Mouse (Mus musculus) left cerebral cortex, adult 8-10 months (tissue): Measurements from ENCODE around the gene Zfp777. TPM values are rescaled to one million over a fixed set of nuclear protein-coding genes. Genes with fewer than 3 reads are reported as not detected.
A peak's percentile ranks its signal among the peaks of the same experiment; 100 is the strongest.

Experiments used
- DNase-seq, 2 experiments: peaks; one replicate each; pipeline ENCODE4 v3.0.0; 2022; ENCODE audit warnings: low spot score in 2 of 2
- microRNA-seq, 2 experiments: library from miRNA; unstranded; fragments of <30 nt; microRNA quantifications; one replicate each; pipeline ENCODE4 v1.2.0; 2022
- total RNA-seq, 4 experiments: library from RNA; stranded (reverse); gene quantifications; 2 replicates each; pipeline ENCODE4 v1.2.4; 2022

The Zfp777 gene
- total RNA-seq, 4 experiments from 2014 or later = 38.6 to 41.1 (median 39.2) TPM

DNA sequence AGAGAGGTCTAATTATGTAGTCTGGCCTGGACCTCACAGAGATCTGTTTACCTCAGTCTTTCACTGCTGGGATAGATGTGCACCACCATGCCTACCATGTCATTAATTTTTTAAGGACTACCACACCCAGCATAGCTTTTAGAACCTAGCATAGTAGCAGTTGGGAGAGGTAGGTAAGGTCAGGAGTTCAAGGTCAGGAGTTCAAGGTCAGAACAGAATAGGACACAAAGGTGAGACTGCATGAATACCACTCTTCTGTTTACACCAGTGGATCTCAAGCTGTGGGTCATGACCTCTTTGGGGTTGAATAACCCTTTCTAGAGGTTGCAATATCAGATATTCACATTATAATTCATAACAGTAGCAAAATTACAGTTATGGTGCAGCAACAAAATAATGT, 16.1 kb downstream of the Zfp777 start:
- DNase-seq = no peak

DNA sequence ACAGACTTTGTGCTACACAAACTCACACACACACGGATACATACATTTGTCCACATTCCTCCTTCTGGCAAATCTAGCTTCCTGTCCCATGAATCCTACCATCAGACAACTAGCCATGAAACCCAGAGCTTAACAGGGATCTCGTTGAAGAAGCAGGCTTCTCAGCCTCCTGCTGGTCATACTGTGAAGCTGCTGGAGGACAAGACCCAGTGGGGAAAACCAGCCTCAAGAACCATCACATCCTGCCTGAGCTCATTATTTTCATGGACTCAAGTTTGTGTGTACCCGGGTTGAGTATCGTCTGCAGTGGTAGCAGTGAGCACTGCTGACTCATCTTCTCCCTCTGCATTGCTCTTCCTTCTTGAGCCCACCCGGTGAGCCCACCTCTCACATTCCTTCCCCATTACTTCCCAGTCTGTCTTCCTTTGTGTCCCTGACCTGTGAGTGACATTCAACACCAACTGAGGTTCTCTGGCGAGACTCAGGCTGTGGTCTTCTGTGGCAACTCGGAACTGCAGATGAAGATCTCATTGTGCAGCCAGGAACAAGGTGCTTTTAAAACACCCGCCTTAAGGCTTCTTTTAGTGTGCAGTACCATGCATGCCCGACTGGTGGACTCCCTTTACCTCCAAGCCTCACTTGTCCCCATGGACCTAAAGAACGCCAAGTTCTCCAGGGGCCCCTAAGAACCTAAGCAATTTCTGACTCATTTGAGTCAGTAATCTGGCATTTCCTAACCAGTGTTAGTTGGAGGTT, 22.6 kb downstream of the Zfp777 start:
- no peak for DNase-seq

DNA sequence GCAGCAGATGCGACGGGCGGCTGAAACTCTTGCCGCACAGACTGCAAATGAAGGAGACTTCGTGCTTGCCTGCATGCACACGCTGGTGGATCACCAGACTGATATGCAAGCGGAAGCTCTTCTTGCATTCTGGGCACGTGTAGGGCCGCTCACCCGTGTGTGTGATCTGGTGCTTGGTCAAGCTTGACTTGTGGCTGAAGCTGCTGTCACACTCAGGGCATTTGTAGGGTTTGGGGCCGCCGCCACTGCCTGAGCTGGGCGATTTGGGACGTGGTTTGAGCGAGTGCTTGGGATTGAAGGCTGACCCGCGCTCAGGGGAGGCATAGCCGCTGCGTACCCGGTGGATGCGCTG, 23.7 kb downstream of the Zfp777 start:
- no peak for DNase-seq

DNA sequence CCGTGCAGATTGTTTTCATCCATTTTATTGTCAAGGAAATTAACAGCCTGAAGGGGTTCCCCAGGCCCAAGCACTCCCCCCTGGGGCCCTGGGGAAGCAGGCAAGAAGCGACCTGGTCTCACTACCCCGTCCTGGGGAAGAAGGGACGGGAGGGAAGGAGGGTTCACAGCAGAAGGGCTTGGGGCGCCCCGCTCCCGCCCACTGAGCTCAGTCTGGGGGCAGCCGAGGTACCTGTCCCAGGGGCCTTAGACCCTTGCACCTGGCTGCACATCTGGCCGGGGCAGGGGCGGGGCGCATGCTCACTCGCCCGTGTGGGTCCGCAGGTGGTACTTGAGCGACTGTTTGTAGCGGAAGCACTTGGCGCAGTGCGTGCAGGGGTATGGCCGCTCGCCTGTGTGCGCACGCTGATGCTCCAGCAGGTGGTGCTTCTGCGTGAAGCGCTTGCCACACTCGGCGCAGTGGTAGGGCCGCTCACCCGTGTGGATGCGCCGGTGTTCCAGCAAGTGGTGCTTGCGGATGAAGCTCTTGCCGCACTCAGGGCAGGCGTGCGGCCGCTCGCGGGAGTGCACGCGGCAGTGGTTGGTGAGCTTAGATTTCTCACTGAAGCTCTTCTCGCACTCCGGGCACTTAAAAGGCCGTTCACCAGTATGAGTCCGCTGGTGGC, 24.2 kb downstream of the Zfp777 start:
- no peak for DNase-seq

DNA sequence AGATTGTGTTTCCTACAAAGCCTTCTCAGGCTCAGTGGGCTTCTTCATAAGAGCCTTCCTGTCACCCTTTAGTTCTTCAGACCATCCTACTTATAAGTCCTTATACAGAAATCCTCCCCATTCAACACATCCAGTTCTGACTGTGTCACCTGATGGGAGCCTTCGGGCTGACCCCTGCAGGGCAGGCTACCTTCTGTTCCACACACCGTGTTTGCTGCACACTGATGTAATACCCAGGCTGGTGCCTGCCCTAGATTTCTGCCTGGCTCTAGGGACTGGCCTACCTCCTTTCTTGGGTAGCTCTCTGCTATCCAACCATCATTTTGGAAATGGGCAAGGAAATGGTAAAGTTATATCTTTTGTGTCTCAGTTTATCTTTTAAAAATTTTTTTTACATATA, 26.0 kb downstream of the Zfp777 start:
- no peak for DNase-seq

DNA sequence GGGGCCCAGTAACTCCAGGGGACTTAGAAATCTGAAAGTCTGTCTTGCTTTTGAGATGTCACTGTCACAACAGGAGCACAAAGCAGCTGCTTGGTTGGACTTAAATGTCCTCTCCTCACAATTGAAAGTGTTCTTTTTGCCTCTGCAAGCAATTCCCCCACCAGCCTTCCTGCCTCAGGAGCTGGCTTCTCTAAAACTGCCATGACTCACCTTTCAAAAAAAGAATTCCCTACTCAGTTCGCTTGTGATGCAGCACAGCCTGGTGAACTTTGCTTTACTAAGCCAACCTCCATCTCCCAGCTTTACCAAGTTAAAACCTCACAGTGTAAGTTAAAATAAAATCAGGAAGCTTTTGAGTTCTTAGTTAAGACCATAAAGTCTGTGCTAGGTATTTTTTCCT, 27.0 kb downstream of the Zfp777 start:
- no peak for DNase-seq

DNA sequence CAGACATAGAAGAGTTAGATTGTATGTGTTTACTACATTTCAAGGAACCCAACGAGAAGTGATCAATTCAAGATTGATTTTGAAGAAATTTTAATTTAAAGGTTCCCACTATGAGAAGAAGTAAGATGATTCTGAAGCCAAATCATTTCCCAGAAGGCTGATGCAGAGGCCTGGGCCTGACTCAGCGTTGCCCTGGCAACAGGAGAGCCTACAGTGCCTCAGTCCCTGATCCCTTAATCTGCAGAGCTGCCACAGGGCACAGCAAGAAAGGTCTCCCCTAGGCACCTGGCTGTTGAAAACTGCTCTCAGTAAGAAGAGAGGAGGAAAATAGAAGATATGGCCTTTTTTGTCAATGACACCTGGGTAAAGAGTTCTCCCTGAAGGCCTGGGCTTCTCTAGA, 28.7 kb downstream of the Zfp777 start:
- DNase-seq = peak in 1 of 2 experiments; percentile 57

DNA sequence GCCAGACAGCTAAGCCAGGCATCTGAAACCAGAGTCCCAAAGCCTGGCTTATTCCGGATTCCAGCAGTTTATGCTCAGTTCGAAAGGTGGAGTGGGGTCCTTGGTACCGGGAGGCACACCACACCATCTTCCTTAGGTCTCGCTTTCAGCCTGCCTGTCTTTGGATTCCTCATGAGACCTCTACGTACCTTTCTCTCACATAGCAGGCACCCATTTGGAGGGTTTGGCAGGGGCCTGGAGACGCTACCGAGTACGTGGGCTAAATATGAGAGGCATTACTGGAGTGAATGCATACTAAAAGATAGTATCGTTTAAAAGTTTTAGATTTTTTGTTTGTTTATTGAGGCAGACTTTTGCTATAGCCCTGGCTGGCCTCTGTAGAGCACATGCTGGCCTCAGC, 31.9 kb downstream of the Zfp777 start:
- no peak for DNase-seq

DNA sequence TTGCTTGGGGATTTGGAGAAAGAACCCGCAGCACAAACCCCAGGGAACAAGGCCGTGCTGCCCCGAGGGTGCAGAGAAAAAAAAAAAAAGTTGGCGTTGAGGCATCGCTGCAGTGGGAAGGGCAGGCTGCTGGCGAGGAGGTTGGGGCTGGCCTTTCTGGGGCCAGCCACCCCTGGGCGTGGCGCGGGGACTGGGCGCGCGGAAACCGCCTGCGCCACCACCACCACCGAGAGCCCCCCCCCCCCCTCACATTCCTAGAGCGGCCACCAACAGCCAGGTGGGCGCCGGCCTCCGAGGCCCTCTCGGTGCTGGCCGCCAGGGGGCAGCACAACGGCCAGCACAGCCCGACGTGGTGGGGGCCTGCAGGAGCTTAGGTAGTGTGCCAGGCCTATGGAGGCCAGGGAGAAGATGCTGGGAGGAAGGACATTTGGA, 32.6 kb downstream of the Zfp777 start:
- DNase-seq = peak in 1 of 2 experiments; percentile 64

DNA sequence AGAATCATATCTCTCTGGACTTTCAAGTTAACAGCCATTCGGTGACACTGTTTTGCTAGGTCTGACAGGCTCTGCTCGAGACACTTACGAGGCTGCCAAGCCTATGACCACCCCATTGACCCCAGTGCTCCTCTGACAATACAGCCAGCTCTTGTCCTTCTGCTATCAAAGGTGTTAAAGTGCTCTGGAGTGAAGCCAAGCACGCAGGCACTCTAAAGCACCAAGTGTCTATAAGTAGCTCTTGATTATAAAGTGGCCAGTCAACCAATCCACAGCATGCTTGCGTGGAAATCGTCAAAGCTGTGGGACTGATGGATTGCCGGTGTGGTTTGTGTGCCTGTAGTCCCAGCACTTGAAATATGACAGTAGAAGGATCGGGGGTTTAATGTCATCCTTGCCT, 38.0 kb downstream of the Zfp777 start:
- no peak for DNase-seq

DNA sequence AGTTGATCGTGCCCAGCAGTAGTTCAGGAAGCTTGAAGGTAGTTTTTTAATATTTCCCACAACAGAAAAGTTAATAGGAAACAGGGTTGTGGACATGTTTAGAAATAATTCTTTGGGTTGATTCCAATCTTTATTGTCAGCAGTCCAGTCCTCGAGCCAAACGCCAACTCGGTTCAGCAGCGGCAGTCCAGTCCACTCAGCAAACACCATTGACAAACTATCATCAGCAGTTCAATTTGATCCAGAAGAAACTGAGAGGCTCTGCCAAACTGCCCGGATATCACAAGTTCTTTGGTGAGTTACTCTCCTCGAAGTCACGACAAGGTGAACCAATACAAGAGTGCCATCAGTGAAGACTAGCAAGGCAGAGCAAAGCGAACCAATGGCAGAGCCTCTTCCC, 53.0 kb downstream of the Zfp777 start:
- no peak for DNase-seq

DNA sequence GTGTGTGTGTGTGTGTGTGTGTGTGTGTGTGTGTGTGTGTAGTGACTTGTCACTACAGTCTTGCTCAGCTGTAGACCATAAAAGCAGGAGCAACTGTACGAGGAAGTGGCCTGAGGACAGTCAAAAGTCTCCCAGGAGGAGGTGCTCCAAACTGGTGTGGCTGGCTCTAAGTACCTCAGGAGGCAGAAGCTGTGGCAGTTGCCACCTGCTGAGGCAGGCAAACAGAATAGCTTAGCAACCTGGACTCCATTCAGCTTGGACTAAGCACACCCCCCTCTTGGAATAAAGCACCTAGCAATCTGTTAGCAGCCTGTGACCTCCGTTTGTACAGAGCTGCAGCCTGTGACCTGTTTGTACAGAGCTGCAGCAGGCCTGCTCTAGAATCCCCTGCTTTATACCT, 64.8 kb downstream of the Zfp777 start:
- DNase-seq = no peak

DNA sequence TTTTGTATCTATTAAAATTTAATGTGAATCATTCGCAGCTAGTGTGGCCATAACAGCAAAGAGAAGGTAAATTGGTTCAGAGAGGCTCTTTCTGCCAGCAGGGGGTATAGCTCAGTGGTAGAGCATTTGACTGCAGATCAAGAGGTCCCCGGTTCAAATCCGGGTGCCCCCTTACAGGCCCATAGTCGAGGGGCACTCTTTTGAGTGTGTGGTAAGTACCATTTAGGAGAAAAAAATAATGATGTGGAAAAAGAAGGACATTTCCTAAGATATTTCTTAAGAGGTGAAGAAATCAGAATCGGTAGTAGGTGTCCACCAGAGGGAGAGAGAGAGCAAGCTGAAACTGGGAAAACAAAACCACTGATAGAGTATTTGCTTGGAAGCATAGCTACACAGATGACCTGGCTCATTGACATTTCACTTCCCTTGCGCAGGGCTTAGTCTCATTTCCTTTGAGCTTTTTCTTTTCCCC, 69.8 kb downstream of the Zfp777 start:
- peak; percentile 58 to 78 for DNase-seq

DNA sequence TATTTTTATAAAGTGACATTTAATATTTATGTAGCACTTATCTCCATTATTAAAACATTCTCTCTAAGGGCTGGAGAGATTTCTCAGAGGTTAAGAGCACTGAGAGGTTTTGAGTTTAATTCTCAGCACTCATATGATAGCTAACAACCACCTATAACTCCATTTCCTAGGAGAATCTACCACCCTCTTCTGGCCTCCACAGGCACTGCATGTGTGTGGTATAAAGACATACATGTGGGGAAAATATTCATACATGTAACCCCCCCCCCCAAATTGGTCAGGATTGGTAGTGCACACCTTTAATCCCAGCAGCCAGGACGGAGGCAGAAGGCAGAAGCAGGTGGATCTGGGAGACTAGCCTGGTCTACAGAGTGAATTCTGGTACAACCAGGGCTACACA, 74.1 kb downstream of the Zfp777 start:
- DNase-seq = no peak

Small RNA genes lying within 50 kb of the gene (microRNA-seq; reads per million reads assigned to microRNA genes)
- gene Gm24563 = 0 to 0.21 reads per million in 2 experiments

Other genes starting within 250 kb of the Zfp777 start
- 10 to 100 TPM; 42.0 to 49.3 (median 47.7) TPM for gene Pdia4, start 235.5 kb downstream of the Zfp777 start, total RNA-seq
- 1 to 10 TPM; 5.5 to 7.1 (median 6.1) TPM for gene Zfp786, start 218.0 kb downstream of the Zfp777 start, total RNA-seq
- 10 to 100 TPM; 19.2 to 24.5 (median 20.1) TPM for gene Zfp398, start 213.2 kb downstream of the Zfp777 start, total RNA-seq
- 10 to 100 TPM; 11.0 to 13.4 (median 11.8) TPM for gene Zfp282, start 171.7 kb downstream of the Zfp777 start, total RNA-seq
- 10 to 100 TPM; 17.5 to 19.1 (median 18.2) TPM for gene Zfp212, start 128.4 kb downstream of the Zfp777 start, total RNA-seq
- 10 to 100 TPM; 20.0 to 24.1 (median 21.1) TPM for gene Zfp956, start 95.5 kb downstream of the Zfp777 start, total RNA-seq
- gene Zfp746, start 37.7 kb upstream of the Zfp777 start, total RNA-seq = 10 to 100 TPM; 30.4 to 35.2 (median 32.0) TPM